Mouse (Mus musculus): ENCODE data around the gene Eprs. TPM values are rescaled to one million over a fixed set of nuclear protein-coding genes. Genes with fewer than 3 reads are reported as not detected.

The Eprs gene
- polyA plus RNA-seq, 1 experiment from 2014 or later, result 101 TPM

- 95% methylated on average over 8 of the region's 8 CpGs for WGBS
- H3K27me3 ChIP-seq (ENCODE audit: insufficient read depth, low read length), result no peaks in the 10 kb centered on the region
- H3K36me3 ChIP-seq (ENCODE audit: insufficient read depth, low read length), result peaks cover 39% of the 10 kb centered on the region
- ATAC-seq (replicated peaks; ENCODE audit: low FRiP score, low read depth) (no peak), DNase-seq (ENCODE audit: low spot score) (no peak)
- H3K9me3 ChIP-seq (replicated peaks; ENCODE audit: low read length), result no peaks in the 10 kb centered on the region
- no peak overlapping the region for H3K27ac ChIP-seq
- H3K4me3 ChIP-seq (replicated peaks; ENCODE audit: low read depth, low read length), result no peak overlapping the region
- no peaks in the 10 kb centered on the region for H3K4me1 ChIP-seq (replicated peaks; ENCODE audit: insufficient read depth, low read length)
- TF ChIP-seq CTCF (IDR thresholded peaks at IDR 0.05; ENCODE audit: low read depth), result no peak
- no peak overlapping the region for H3K4me2 ChIP-seq (ENCODE audit: low read length)
- no peak overlapping the region for H3K9ac ChIP-seq (ENCODE audit: low read depth, low read length)
Observed at GRCm38 (mm10) chr1:185353351-185353750, 9.5 kb upstream of the Eprs start.

GRCm38 (mm10) chr1:185354731-185355130 is 8.1 kb upstream of the Eprs start:
- WGBS, result 61% methylated on average over 4 of the region's 4 CpGs
- Histone ChIP-seq H3K36me3 (ENCODE audit: insufficient read depth, low read length) (peaks cover 35% of the 10 kb centered on the region), H3K27ac (no peak overlapping the region), H3K9ac (ENCODE audit: low read depth, low read length) (no peak overlapping the region), H3K9me3 (replicated peaks; ENCODE audit: low read length) (no peaks in the 10 kb centered on the region), H3K4me1 (replicated peaks; ENCODE audit: insufficient read depth, low read length) (no peaks in the 10 kb centered on the region), H3K4me3 (replicated peaks; ENCODE audit: low read depth, low read length) (no peak overlapping the region), H3K27me3 (ENCODE audit: insufficient read depth, low read length) (no peaks in the 10 kb centered on the region), H3K4me2 (ENCODE audit: low read length) (no peak overlapping the region)
- TF ChIP-seq CTCF (IDR thresholded peaks at IDR 0.05; ENCODE audit: low read depth), result no peak
- DNase-seq (ENCODE audit: low spot score), result no peak
- no peak for ATAC-seq (replicated peaks; ENCODE audit: low FRiP score, low read depth)

DNA sequence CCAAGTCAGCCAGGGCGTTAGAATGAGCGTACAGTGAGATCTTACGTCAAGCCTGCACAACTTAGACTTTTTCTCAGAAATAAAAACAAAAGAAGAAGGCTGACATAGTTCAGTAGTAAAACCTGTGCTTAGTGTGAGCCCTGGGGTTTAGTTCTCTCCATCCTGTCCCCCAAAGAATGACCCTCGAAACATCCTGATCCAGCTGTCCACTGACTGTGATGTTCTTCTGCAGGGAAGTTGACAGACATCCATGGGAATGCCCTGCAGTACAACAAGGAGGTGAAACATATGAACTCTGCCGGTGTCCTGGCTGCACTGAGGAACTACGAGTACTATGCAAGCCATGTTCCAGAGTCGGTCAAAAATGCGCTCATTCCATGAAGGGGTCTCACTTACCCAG is 6.6 kb upstream of the Eprs start:
- H3K27ac ChIP-seq, result no peak overlapping the region
- TF ChIP-seq CTCF (IDR thresholded peaks at IDR 0.05; ENCODE audit: low read depth), result no peak
- no peak overlapping the region for H3K4me2 ChIP-seq (ENCODE audit: low read length)

GRCm38 (mm10) chr1:185358211-185358610 is 4.6 kb upstream of the Eprs start:
- no peak for TF ChIP-seq CTCF (IDR thresholded peaks at IDR 0.05; ENCODE audit: low read depth)
- Histone ChIP-seq H3K9ac (ENCODE audit: low read depth, low read length) (no peak overlapping the region), H3K27me3 (ENCODE audit: insufficient read depth, low read length) (no peaks in the 10 kb centered on the region), H3K36me3 (ENCODE audit: insufficient read depth, low read length) (peaks cover 12% of the 10 kb centered on the region; the same call in 1 of the 2 replicates), H3K4me2 (ENCODE audit: low read length) (no peak overlapping the region), H3K4me1 (replicated peaks; ENCODE audit: insufficient read depth, low read length) (0 out of 2 replicates have a peak, but pooled peaks cover 5% of the 10 kb centered on the region), H3K9me3 (replicated peaks; ENCODE audit: low read length) (no peaks in the 10 kb centered on the region), H3K27ac (no peak overlapping the region), H3K4me3 (replicated peaks; ENCODE audit: low read depth, low read length) (no peak overlapping the region)
- no peak for DNase-seq (ENCODE audit: low spot score)
- 84% methylated on average over 4 of the region's 4 CpGs for WGBS
- no peak for ATAC-seq (replicated peaks; ENCODE audit: low FRiP score, low read depth)

More for the DNA sequence above, 6.6 kb upstream of the Eprs start:
- no peaks in the 10 kb centered on the region for H3K27me3 ChIP-seq (ENCODE audit: insufficient read depth, low read length)
- peaks cover 27% of the 10 kb centered on the region for H3K36me3 ChIP-seq (ENCODE audit: insufficient read depth, low read length)
- H3K9ac ChIP-seq (ENCODE audit: low read depth, low read length), result no peak overlapping the region
- H3K9me3 ChIP-seq (replicated peaks; ENCODE audit: low read length), result no peaks in the 10 kb centered on the region
- 94% methylated on average over 8 of the region's 8 CpGs for WGBS
- ATAC-seq (replicated peaks; ENCODE audit: low FRiP score, low read depth), result no peak
- DNase-seq (ENCODE audit: low spot score), result no peak
- H3K4me3 ChIP-seq (replicated peaks; ENCODE audit: low read depth, low read length), result no peak overlapping the region
- H3K4me1 ChIP-seq (replicated peaks; ENCODE audit: insufficient read depth, low read length), result no peaks in the 10 kb centered on the region

GRCm38 (mm10) chr1:185363526-185364182 is 810 bp downstream of the Eprs start:
- H3K9me3 ChIP-seq (replicated peaks; ENCODE audit: low read length), result no peaks in the 10 kb centered on the region
- no peaks in the 10 kb centered on the region for H3K27me3 ChIP-seq (ENCODE audit: insufficient read depth, low read length)
- peak overlapping the region; percentile 77 for H3K4me2 ChIP-seq (ENCODE audit: low read length)
- H3K36me3 ChIP-seq (ENCODE audit: insufficient read depth, low read length), result peaks cover 5% of the 10 kb centered on the region; the same call in 1 of the 2 replicates
- peaks cover 12% of the 10 kb centered on the region; the same call in 1 of the 2 replicates for H3K4me1 ChIP-seq (replicated peaks; ENCODE audit: insufficient read depth, low read length)
- H3K27ac ChIP-seq, result peak overlapping the region; percentile 95
- H3K4me3 ChIP-seq (replicated peaks; ENCODE audit: low read depth, low read length), result peak overlapping the region; percentile 94
- WGBS, result 2% methylated on average over 22 of the region's 22 CpGs
- TF ChIP-seq CTCF (IDR thresholded peaks at IDR 0.05; ENCODE audit: low read depth), result no peak
- peak overlapping the region; percentile 92 for H3K9ac ChIP-seq (ENCODE audit: low read depth, low read length)
- DNase-seq (ENCODE audit: low spot score) (peak; percentile 88), ATAC-seq (replicated peaks; ENCODE audit: low FRiP score, low read depth) (peak; percentile 40)

DNA sequence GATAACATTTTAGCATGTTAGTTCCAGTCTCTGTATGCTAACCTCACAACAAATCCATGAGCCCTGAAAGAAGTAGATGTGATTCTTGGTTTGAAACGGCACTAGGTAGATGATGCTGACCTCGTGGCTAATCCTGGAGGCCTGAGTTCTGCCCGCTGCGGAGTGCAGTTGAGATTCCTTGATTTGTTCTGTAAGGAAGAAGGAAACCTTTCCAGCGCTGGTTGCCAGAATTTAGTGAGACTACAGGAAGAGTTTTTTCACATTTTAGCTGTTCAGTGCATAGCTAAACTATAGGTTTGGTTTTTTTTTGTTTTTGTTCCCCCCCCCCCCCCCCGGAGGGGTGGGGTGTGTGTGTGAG is 1.3 kb downstream of the Eprs start:
- Histone ChIP-seq H3K36me3 (ENCODE audit: insufficient read depth, low read length) (peaks cover 5% of the 10 kb centered on the region; the same call in 1 of the 2 replicates), H3K9ac (ENCODE audit: low read depth, low read length) (peak overlapping the region; percentile 44; the same call in 1 of the 2 replicates), H3K9me3 (replicated peaks; ENCODE audit: low read length) (no peaks in the 10 kb centered on the region), H3K4me3 (replicated peaks; ENCODE audit: low read depth, low read length) (peak overlapping the region; percentile 94), H3K27ac (no peak overlapping the region), H3K4me2 (ENCODE audit: low read length) (peak overlapping the region; percentile 77), H3K4me1 (replicated peaks; ENCODE audit: insufficient read depth, low read length) (peaks cover 12% of the 10 kb centered on the region; the same call in 1 of the 2 replicates), H3K27me3 (ENCODE audit: insufficient read depth, low read length) (no peaks in the 10 kb centered on the region)
- 23% methylated on average over 6 of the region's 6 CpGs for WGBS
- TF ChIP-seq CTCF (IDR thresholded peaks at IDR 0.05; ENCODE audit: low read depth), result no peak
- ATAC-seq (replicated peaks; ENCODE audit: low FRiP score, low read depth) (no peak), DNase-seq (ENCODE audit: low spot score) (peak; percentile 10)
